Mouse (Mus musculus): ENCODE data around the gene Sugp1.
A peak's percentile ranks its signal among the peaks of the same experiment; 100 is the strongest.

DNA sequence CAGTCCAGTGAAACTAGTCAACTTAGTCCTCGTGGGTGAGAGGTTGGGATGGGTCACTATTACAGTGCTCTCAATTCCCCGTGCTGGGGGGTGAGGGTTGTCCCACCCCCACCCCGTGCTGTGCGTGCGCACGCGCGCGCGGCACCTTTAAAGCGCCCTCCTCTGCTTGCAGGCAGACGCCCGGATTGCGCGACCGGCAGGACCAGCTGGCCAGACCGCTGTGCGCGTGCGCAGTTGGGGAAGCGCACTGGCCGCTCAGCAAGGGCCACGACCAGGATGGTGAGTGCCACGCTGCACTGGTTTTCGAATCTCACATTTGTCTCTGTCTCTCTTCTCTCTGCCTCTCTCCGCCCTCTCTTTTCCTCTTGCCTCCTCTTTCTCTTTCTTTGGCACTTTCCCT, 40.7 kb downstream of the Sugp1 start, which contains the start of gene Hapln4:
- TF ChIP-seq E2F4 (IDR thresholded peaks at IDR 0.05; ENCODE audit: insufficient read depth) (no peak), POLR2A (IDR thresholded peaks at IDR 0.05; ENCODE audit: insufficient read length, low read depth) (peak; percentile 71), TCF12 (IDR thresholded peaks at IDR 0.05; ENCODE audit: insufficient read depth, poor library complexity, severe bottlenecking) (no peak), MAX (IDR thresholded peaks at IDR 0.05; ENCODE audit: low read depth) (no peak), POLR2AphosphoS2 (IDR thresholded peaks at IDR 0.05; ENCODE audit: insufficient read length, low read depth) (peak; percentile 66), MYOD1 (IDR thresholded peaks at IDR 0.05; ENCODE audit: control insufficient read depth in 1 of 3, insufficient read length in 2 of 3, low read depth in 2 of 3) (peak in 2 of 3 experiments; percentile 31 to 59), USF1 (IDR thresholded peaks at IDR 0.05; ENCODE audit: low read depth) (no peak), TCF3 (IDR thresholded peaks at IDR 0.05; ENCODE audit: insufficient read length, low read depth) (no peak), MYOG (IDR thresholded peaks at IDR 0.05; ENCODE audit: control insufficient read depth in 1 of 3, insufficient read depth in 1 of 3, insufficient read length in 2 of 3, low read depth in 2 of 3) (peak in 2 of 3 experiments; percentile 23 to 30), SRF (IDR thresholded peaks at IDR 0.05; ENCODE audit: control insufficient read depth, insufficient read length, low read depth) (no peak), REST (IDR thresholded peaks at IDR 0.05; ENCODE audit: insufficient read depth, insufficient read length) (no peak)
